Mouse (Mus musculus) thymus, adult 18-20 months (tissue): Measurements from ENCODE around the gene Gm6465.
"Not testable (repeated sequence)": the region's sequence is repeated elsewhere in the genome, so short reads cannot be mapped to it uniquely, and the experiment has no call there.

Experiments
- DNase-seq, 2 experiments: peaks; one replicate each; pipeline ENCODE4 v3.0.0; 2022; ENCODE audit warnings: mixed read lengths in 2 of 2

Gene Gm6465

GRCm38 (mm10) chr5:11845239-11845638, at the start of gene Gm6465:
Gene Gm6465 (plus strand): TSS chr5:11845539.
- DNase-seq, result not testable (repeated sequence)

GRCm38 (mm10) chr5:11845824-11846223, 485 bp downstream of the Gm6465 start:
- DNase-seq, result not testable (repeated sequence)

GRCm38 (mm10) chr5:11857909-11858308, 12.6 kb downstream of the Gm6465 start:
- not testable (repeated sequence) for DNase-seq
